Mouse (Mus musculus) neural tube, embryonic 11.5 days (tissue): Measurements from ENCODE around the gene Opalin. TPM values are rescaled to one million over a fixed set of nuclear protein-coding genes. Genes with fewer than 3 reads are reported as not detected.
A peak's percentile ranks its signal among the peaks of the same experiment; 100 is the strongest.

Experiments used
- ATAC-seq: fragments of 200-750 bp; cut with Nextera tagmentation; 2 replicates; pipeline ENCODE4 v1.8.0; 2017; ENCODE audit warnings: moderate number of reproducible peaks, mild to moderate bottlenecking, moderate TSS enrichment, moderate library complexity; ENCODE audit not compliant: insufficient read depth, low FRiP score, low TSS enrichment
- DNase-seq: peaks from one replicate; pipeline ENCODE4 v3.0.0-alpha.2; 2015; ENCODE audit warnings: low spot score
- H3K27ac ChIP-seq: fragments of 300-500 bp; sonication (generic); 2 replicates; pipeline ENCODE4 v1.5.1; 2014; ENCODE audit warnings: low read depth, mild to moderate bottlenecking, low read length
- H3K27me3 ChIP-seq: fragments of 300-500 bp; sonication (generic); 2 replicates; pipeline ENCODE4 v1.6.1; 2014; ENCODE audit warnings: mild to moderate bottlenecking, low read length, mixed read lengths; ENCODE audit not compliant: control insufficient read depth, insufficient read depth
- H3K36me3 ChIP-seq: fragments of 300-500 bp; sonication (generic); 2 replicates; pipeline ENCODE4 v1.6.1; 2014; ENCODE audit warnings: mild to moderate bottlenecking, low read length, moderate library complexity, mixed read lengths; ENCODE audit not compliant: control insufficient read depth, insufficient read depth
- H3K4me1 ChIP-seq: fragments of 300-500 bp; sonication (generic); 2 replicates; pipeline ENCODE4 v1.6.1; 2014; ENCODE audit warnings: low read length, mixed read lengths; ENCODE audit not compliant: control insufficient read depth, insufficient read depth
- H3K4me2 ChIP-seq: fragments of 300-500 bp; sonication (generic); 2 replicates; pipeline ENCODE4 v1.6.1; 2014; ENCODE audit warnings: low read depth, mild to moderate bottlenecking, moderate library complexity
- H3K4me3 ChIP-seq: fragments of 300-500 bp; sonication (generic); 2 replicates; pipeline ENCODE4 v1.5.1; 2014; ENCODE audit warnings: low read depth, low read length
- H3K9ac ChIP-seq: fragments of 300-500 bp; sonication (generic); 2 replicates; pipeline ENCODE4 v1.6.1; 2014; ENCODE audit warnings: mild to moderate bottlenecking, low read length
- H3K9me3 ChIP-seq: fragments of 300-500 bp; sonication (generic); 2 replicates; pipeline ENCODE4 v1.6.1; 2016; ENCODE audit warnings: low read length; ENCODE audit not compliant: control insufficient read depth
- WGBS: fragments of 180-500 bp; shearing (Covaris S2); extraction: QIAGEN DNeasy Blood & Tissue Kit; methylation state at CpG from one replicate; pipeline ENCODE4 v1.1.7; 2014; 5-methylcytosine and 5-hydroxymethylcytosine counted together
- polyA plus RNA-seq: library from polyadenylated mRNA; unstranded; fragments of >200 nt; fragmentation: Nextera tagmentation; extraction: Ambion mirVana; gene quantifications from 2 replicates; pipeline ENCODE4 v1.2.1, GENCODE M21; 2014

Opalin gene
- polyA plus RNA-seq, 1 experiment from 2014 or later, result not detected

- no peak overlapping the region for H3K4me3 ChIP-seq
- H3K4me2 ChIP-seq, result no peak overlapping the region
- DNase-seq (peak; percentile 46), ATAC-seq (no peak)
- H3K36me3 ChIP-seq, result no peaks in the 10 kb centered on the region
- no peaks in the 10 kb centered on the region for H3K4me1 ChIP-seq
- H3K27me3 ChIP-seq, result no peaks in the 10 kb centered on the region
- no peaks in the 10 kb centered on the region for H3K9me3 ChIP-seq
- H3K9ac ChIP-seq, result no peak overlapping the region
- WGBS, result 37% methylated on average over 10 of the region's 10 CpGs
- no peak overlapping the region for H3K27ac ChIP-seq
Observed at GRCm38 (mm10) chr19:41053530-41053929, 23.4 kb downstream of the Opalin start.

- no peaks in the 10 kb centered on the region for H3K36me3 ChIP-seq
- WGBS, result 56% methylated on average over 5 of the region's 5 CpGs
- H3K9ac ChIP-seq, result no peak overlapping the region
- no peaks in the 10 kb centered on the region for H3K9me3 ChIP-seq
- no peak overlapping the region for H3K4me2 ChIP-seq
- no peaks in the 10 kb centered on the region for H3K27me3 ChIP-seq
- no peak overlapping the region for H3K4me3 ChIP-seq
- DNase-seq (no peak), ATAC-seq (no peak)
- H3K4me1 ChIP-seq, result no peaks in the 10 kb centered on the region
- H3K27ac ChIP-seq, result no peak overlapping the region
Observed at GRCm38 (mm10) chr19:41052247-41052646, 24.7 kb downstream of the Opalin start.

GRCm38 (mm10) chr19:41051714-41052113, 25.2 kb downstream of the Opalin start:
- WGBS, result 94% methylated on average over 1 of the region's 1 CpGs
- DNase-seq, result no peak
- Histone ChIP-seq H3K27me3 (no peaks in the 10 kb centered on the region), H3K4me3 (no peak overlapping the region), H3K27ac (no peak overlapping the region), H3K4me2 (no peak overlapping the region), H3K36me3 (no peaks in the 10 kb centered on the region), H3K4me1 (no peaks in the 10 kb centered on the region), H3K9me3 (no peaks in the 10 kb centered on the region), H3K9ac (no peak overlapping the region)
- no peak for ATAC-seq

GRCm38 (mm10) chr19:41048187-41048559, 28.7 kb downstream of the Opalin start:
- 89% methylated on average over 3 of the region's 3 CpGs for WGBS

GRCm38 (mm10) chr19:41047437-41048186, 29.3 kb downstream of the Opalin start:
- ATAC-seq (no peak), DNase-seq (no peak)
- Histone ChIP-seq H3K4me3 (no peak overlapping the region), H3K36me3 (no peaks in the 10 kb centered on the region), H3K27me3 (no peaks in the 10 kb centered on the region), H3K27ac (no peak overlapping the region), H3K9ac (no peak overlapping the region), H3K4me1 (no peaks in the 10 kb centered on the region), H3K9me3 (no peaks in the 10 kb centered on the region), H3K4me2 (no peak overlapping the region)
- WGBS, result 85% methylated on average over 9 of the region's 9 CpGs

More at GRCm38 (mm10) chr19:41048187-41048559, 28.7 kb downstream of the Opalin start:
- Histone ChIP-seq H3K36me3 (no peaks in the 10 kb centered on the region), H3K27me3 (no peaks in the 10 kb centered on the region), H3K27ac (no peak overlapping the region), H3K4me2 (no peak overlapping the region), H3K4me3 (no peak overlapping the region), H3K9me3 (no peaks in the 10 kb centered on the region), H3K4me1 (no peaks in the 10 kb centered on the region), H3K9ac (no peak overlapping the region)
- ATAC-seq, result no peak
- no peak for DNase-seq

- no peak overlapping the region for H3K4me2 ChIP-seq
- no peaks in the 10 kb centered on the region; the same call in 1 of the 2 replicates for H3K9me3 ChIP-seq
- ATAC-seq, result no peak
- H3K36me3 ChIP-seq, result no peaks in the 10 kb centered on the region
- 66% methylated on average over 10 of the region's 10 CpGs for WGBS
- no peak overlapping the region for H3K4me3 ChIP-seq
- H3K27ac ChIP-seq, result no peak overlapping the region
- no peak overlapping the region for H3K9ac ChIP-seq
- no peaks in the 10 kb centered on the region for H3K4me1 ChIP-seq
- H3K27me3 ChIP-seq, result no peaks in the 10 kb centered on the region
- DNase-seq, result no peak
Observed at GRCm38 (mm10) chr19:41045091-41045770, 31.7 kb downstream of the Opalin start.

GRCm38 (mm10) chr19:41039110-41039509, 37.8 kb downstream of the Opalin start:
- no peak for ATAC-seq
- H3K4me1 ChIP-seq, result no peaks in the 10 kb centered on the region
- H3K9ac ChIP-seq, result no peak overlapping the region
- H3K4me3 ChIP-seq, result no peak overlapping the region
- 84% methylated on average over 7 of the region's 7 CpGs for WGBS
- H3K27ac ChIP-seq, result no peak overlapping the region
- no peaks in the 10 kb centered on the region; the same call in 1 of the 2 replicates for H3K9me3 ChIP-seq
- no peak overlapping the region for H3K4me2 ChIP-seq
- no peaks in the 10 kb centered on the region for H3K36me3 ChIP-seq
- no peak for DNase-seq
- H3K27me3 ChIP-seq, result no peaks in the 10 kb centered on the region

GRCm38 (mm10) chr19:41035809-41036551, 40.9 kb downstream of the Opalin start:
- Histone ChIP-seq H3K4me1 (no peaks in the 10 kb centered on the region), H3K9me3 (no peaks in the 10 kb centered on the region), H3K36me3 (no peaks in the 10 kb centered on the region), H3K4me3 (no peak overlapping the region), H3K9ac (no peak overlapping the region), H3K27me3 (no peaks in the 10 kb centered on the region), H3K4me2 (no peak overlapping the region), H3K27ac (no peak overlapping the region)
- DNase-seq (no peak), ATAC-seq (no peak)
- WGBS, result 90% methylated on average over 4 of the region's 4 CpGs
